Mouse (Mus musculus) cerebellum, postnatal 14 days (tissue): ENCODE measurements around the gene Ttll11.

Experiments used
- DNase-seq, 2 experiments: peaks; one replicate each; pipeline ENCODE4 v3.0.0; 2021; ENCODE audit warnings: mixed read lengths in 2 of 2

Ttll11 gene

GRCm38 (mm10) chr2:35979644-35980021 is at the start of gene Ttll11:
Gene Ttll11, minus strand, starts transcription at chr2:35979913.
- peak; percentile 96 to 97 for DNase-seq

- no peak for DNase-seq
Measured at GRCm38 (mm10) chr2:36023291-36023690, 43.6 kb upstream of the Ttll11 start.

GRCm38 (mm10) chr2:36021385-36022159 is 41.9 kb upstream of the Ttll11 start:
- peak; percentile 87 to 98 for DNase-seq

- DNase-seq, result no peak
Measured at GRCm38 (mm10) chr2:36013010-36013409, 33.3 kb upstream of the Ttll11 start.

GRCm38 (mm10) chr2:36011331-36011825 is 31.7 kb upstream of the Ttll11 start:
- peak; percentile 51 to 60 for DNase-seq

GRCm38 (mm10) chr2:36010579-36010978 is 30.9 kb upstream of the Ttll11 start:
- no peak for DNase-seq

- peak; percentile 86 for DNase-seq
Measured at GRCm38 (mm10) chr2:36009386-36009785, 29.7 kb upstream of the Ttll11 start.

GRCm38 (mm10) chr2:36008071-36008470 is 28.4 kb upstream of the Ttll11 start:
- DNase-seq, result peak; percentile 80 to 84

GRCm38 (mm10) chr2:36002188-36002587 is 22.5 kb upstream of the Ttll11 start:
- DNase-seq, result no peak

- DNase-seq, result no peak
Measured at GRCm38 (mm10) chr2:36000390-36000789, 20.7 kb upstream of the Ttll11 start.

- no peak for DNase-seq
Measured at GRCm38 (mm10) chr2:35999212-35999611, 19.5 kb upstream of the Ttll11 start.

- no peak for DNase-seq
Measured at GRCm38 (mm10) chr2:35998416-35998815, 18.7 kb upstream of the Ttll11 start.

- no peak for DNase-seq
Measured at GRCm38 (mm10) chr2:35996753-35997152, 17.0 kb upstream of the Ttll11 start.

- DNase-seq, result no peak
Measured at GRCm38 (mm10) chr2:35994303-35994702, 14.6 kb upstream of the Ttll11 start.

- no peak for DNase-seq
Measured at GRCm38 (mm10) chr2:35993481-35993880, 13.8 kb upstream of the Ttll11 start.

- DNase-seq, result no peak
Measured at GRCm38 (mm10) chr2:35992259-35992658, 12.5 kb upstream of the Ttll11 start.

GRCm38 (mm10) chr2:35983869-35984268 is 4.2 kb upstream of the Ttll11 start:
- peak; percentile 75 to 81 for DNase-seq

GRCm38 (mm10) chr2:35981872-35982271 is 2.2 kb upstream of the Ttll11 start:
- DNase-seq, result no peak

- peak; percentile 74 to 75 for DNase-seq
Measured at GRCm38 (mm10) chr2:35978941-35979643, 621 bp downstream of the Ttll11 start.

GRCm38 (mm10) chr2:35978276-35978933 is 1.3 kb downstream of the Ttll11 start:
- peak in 1 of 2 experiments; percentile 18 for DNase-seq

- DNase-seq, result no peak
Measured at GRCm38 (mm10) chr2:35977749-35978148, 2.0 kb downstream of the Ttll11 start.

- no peak for DNase-seq
Measured at GRCm38 (mm10) chr2:35972259-35973001, 7.3 kb downstream of the Ttll11 start.
